Mouse (Mus musculus) hindbrain, embryonic 11.5 days (tissue): Measurements from ENCODE around the gene Psmd14. TPM values are rescaled to one million over a fixed set of nuclear protein-coding genes. Genes with fewer than 3 reads are reported as not detected.

ENCODE experiments used
- polyA plus RNA-seq: library from polyadenylated mRNA; unstranded; fragments of >200 nt; fragmentation: Nextera tagmentation; extraction: Ambion mirVana; gene quantifications from 2 replicates; pipeline ENCODE4 v1.2.1, GENCODE M21; 2014

Gene Psmd14
- polyA plus RNA-seq, 1 experiment from 2014 or later = 288 TPM

Other genes starting within 250 kb of the Psmd14 start
- gene Tank, start 133.1 kb upstream of the Psmd14 start, polyA plus RNA-seq = 35.8 and 36.7 TPM in 2 replicates
- 0.11 TPM in 1 of 2 replicates, not detected in the other for gene Tbr1, start 91.2 kb downstream of the Psmd14 start, polyA plus RNA-seq